ENCODE assay signal across 9 mouse cellular contexts in the genomic region with DNA sequence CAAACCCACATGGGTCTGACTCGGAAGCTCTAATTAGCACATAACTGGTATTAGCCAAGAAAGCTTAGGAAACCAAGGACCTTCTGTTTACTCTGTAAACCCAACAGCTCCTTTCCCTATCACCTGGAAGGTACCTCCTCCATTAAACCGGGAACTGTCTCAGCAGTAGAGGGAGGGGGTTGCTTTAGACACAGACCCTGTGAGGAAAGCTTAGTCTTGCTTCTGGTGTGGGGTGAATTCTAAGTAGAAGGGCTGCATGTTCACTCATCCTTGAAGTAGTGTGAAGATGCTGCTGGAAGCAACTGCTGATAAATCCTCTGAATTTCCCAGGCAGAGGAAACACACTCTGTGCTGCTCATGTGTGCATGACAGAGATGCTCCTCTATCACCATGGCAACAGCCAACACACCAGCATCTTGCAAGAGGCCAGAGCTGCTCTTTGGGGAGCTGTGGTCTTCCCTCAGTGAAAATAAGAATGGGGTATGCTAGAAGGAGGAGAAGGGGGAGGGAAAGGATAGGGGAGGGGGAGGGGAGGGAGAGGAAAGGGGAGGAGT. TPM values are rescaled to one million over a fixed set of nuclear protein-coding genes. Genes with fewer than 3 reads are reported as not detected.
DNase-seq lines count a peak whose midpoint lies in the region; ATAC-seq and TF ChIP-seq lines count a peak whose summit lies in the region.
"Had no signal": no experiment of that assay in that cellular context is flagged by ENCODE, and none has a peak within 500 bp of the region (broad histone marks: within the 10 kb centered on the region; RNA-seq: fewer than 3 reads in every experiment).

No protein-coding gene starts in this region.

- 11% methylated on average over 2 of the region's 2 CpGs for WGBS in hindbrain, embryonic 16.5 days
- 8% methylated on average over 2 of the region's 2 CpGs for WGBS in midbrain, postnatal 0 days

- intact Hi-C loops in heart, postnatal 14 days (cut with DNase I), result no loop called here

- H3K9me3 ChIP-seq in hindbrain, embryonic 16.5 days (ENCODE audit: control insufficient read depth, low read length), result no peaks in the 10 kb centered on the region
- H3K9me3 ChIP-seq in midbrain, postnatal 0 days (ENCODE audit: low read length), result no peaks in the 10 kb centered on the region
- H3K9me3 ChIP-seq: heart, embryonic 15.5 days had no signal

- no peak overlapping the region for H3K4me3 ChIP-seq in hindbrain, embryonic 16.5 days (ENCODE audit: low read length)
- no peak overlapping the region for H3K4me3 ChIP-seq in midbrain, postnatal 0 days (ENCODE audit: low read depth, low read length)
- H3K4me3 ChIP-seq: heart, embryonic 15.5 days had no signal

- no peaks in the 10 kb centered on the region for H3K27me3 ChIP-seq in hindbrain, embryonic 16.5 days (replicated peaks; ENCODE audit: control insufficient read depth, insufficient read depth, low read length)
- H3K27me3 ChIP-seq in midbrain, postnatal 0 days (ENCODE audit: insufficient read depth, low read length), result no peaks in the 10 kb centered on the region

- no peaks in the 10 kb centered on the region for H3K36me3 ChIP-seq in hindbrain, embryonic 16.5 days (ENCODE audit: control insufficient read depth, insufficient read depth, low read length)
- no peaks in the 10 kb centered on the region for H3K36me3 ChIP-seq in midbrain, postnatal 0 days (ENCODE audit: insufficient read depth, low read length)
- H3K36me3 ChIP-seq: heart, embryonic 15.5 days had no signal

- H3K4me1 ChIP-seq in hindbrain, embryonic 16.5 days (ENCODE audit: control insufficient read depth, insufficient read depth, low read depth, low read length), result peaks cover 32% of the 10 kb centered on the region
- H3K4me1 ChIP-seq in midbrain, postnatal 0 days (ENCODE audit: insufficient read depth, low read length), result peaks cover 5% of the 10 kb centered on the region; the same call in 1 of the 2 replicates

- H3K27ac ChIP-seq in hindbrain, embryonic 16.5 days (ENCODE audit: low read depth, low read length), result peak overlapping the region; percentile 86
- peak overlapping the region; percentile 90 for H3K27ac ChIP-seq in midbrain, postnatal 0 days (ENCODE audit: low read depth, low read length)
- H3K27ac ChIP-seq: heart, embryonic 15.5 days had no signal

- peak; percentile 24 for DNase-seq in R1 (ENCODE audit: low read depth, low spot score)
- DNase-seq in embryo, embryonic 11 days, result peak; percentile 65
- peak; percentile 94 for DNase-seq in midbrain, postnatal 0 days (ENCODE audit: low spot score)
- no peak for DNase-seq in spleen, postnatal 10 days (ENCODE audit: low spot score in 2 of 2)
- DNase-seq in heart, postnatal 14 days, result no peak
- DNase-seq in ovary, postnatal 36 days (ENCODE audit: low spot score), result no peak
- no peak for DNase-seq in adipocyte (ENCODE audit: low spot score)

- peak; percentile 90 for ATAC-seq in hindbrain, embryonic 16.5 days
- peak; percentile 86 for ATAC-seq in midbrain, postnatal 0 days (ENCODE audit: low FRiP score)

- peak overlapping the region; percentile 20 for H3K4me2 ChIP-seq in hindbrain, embryonic 16.5 days (ENCODE audit: low read length)
- peak overlapping the region; percentile 18; the same call in 1 of the 2 replicates for H3K4me2 ChIP-seq in midbrain, postnatal 0 days (ENCODE audit: low read depth, low read length, poor library complexity, severe bottlenecking)
- H3K4me2 ChIP-seq: heart, embryonic 15.5 days had no signal

- no peak overlapping the region for H3K9ac ChIP-seq in hindbrain, embryonic 16.5 days (ENCODE audit: low read depth, low read length)
- no peak overlapping the region for H3K9ac ChIP-seq in midbrain, postnatal 0 days (replicated peaks; ENCODE audit: low read length, poor library complexity, severe bottlenecking)
- H3K9ac ChIP-seq: heart, embryonic 15.5 days had no signal

- TF ChIP-seq CTCF in midbrain, postnatal 0 days (IDR thresholded peaks at IDR 0.05), result no peak

RNA-seq across cellular contexts. Expression of a gene that starts 8.4 kb away (rescaled TPM):
- 55.9 and 69.7 TPM in 2 replicates for polyA plus RNA-seq in hindbrain, embryonic 16.5 days (2015; fragmentation: Nextera tagmentation; extraction: Ambion mirVana)
- 134 and 145 TPM in 2 replicates for total RNA-seq in midbrain, postnatal 0 days (2014; rRNA removed)
- 89.5 and 95.2 TPM in 2 replicates for polyA plus RNA-seq in midbrain, postnatal 0 days (2015; fragmentation: Nextera tagmentation; extraction: Ambion mirVana)
- total RNA-seq in heart, postnatal 14 days (2021), result 1 to 10 TPM; 5.1 to 5.4 TPM

Comparison
In these comparisons a context has a peak if more than half of its experiments do, and no peak if none do; other contexts are left out.
1. DNase-seq: peak in R1 (single experiment), embryo, embryonic 11 days (single experiment) and midbrain, postnatal 0 days (single experiment); none in spleen, postnatal 10 days (0 of 2), heart, postnatal 14 days (0 of 2), ovary, postnatal 36 days (single experiment) and adipocyte (single experiment).
2. RNA of a gene that starts 8.4 kb away (total RNA-seq): 134 to 145 TPM in midbrain, postnatal 0 days; 5.1 to 5.4 TPM in heart, postnatal 14 days; every median in the first group is over 10 times any median in the second.